Mouse (Mus musculus) layer of hippocampus, adult 8-10 months (tissue): ENCODE measurements around the gene Ptpre. TPM values are rescaled to one million over a fixed set of nuclear protein-coding genes. Genes with fewer than 3 reads are reported as not detected.
A peak's percentile ranks its signal among the peaks of the same experiment; 100 is the strongest.

Experiments used
- DNase-seq, 2 experiments: peaks; one replicate each; pipeline ENCODE4 v3.0.0; 2022; ENCODE audit warnings: low spot score in 2 of 2
- total RNA-seq, 4 experiments: library from RNA; stranded (reverse); gene quantifications; 2 replicates each; pipeline ENCODE4 v1.2.4; 2022

Ptpre gene
- total RNA-seq, 4 experiments from 2014 or later, result 49.5 to 52.8 (median 51.5) TPM

GRCm38 (mm10) chr7:135576329-135576728, 39.0 kb downstream of the Ptpre start:
- DNase-seq, result no peak

GRCm38 (mm10) chr7:135578715-135579325, 41.5 kb downstream of the Ptpre start:
- no peak for DNase-seq

GRCm38 (mm10) chr7:135580306-135581091, 43.2 kb downstream of the Ptpre start:
- DNase-seq, result peak; percentile 58 to 75

DNA sequence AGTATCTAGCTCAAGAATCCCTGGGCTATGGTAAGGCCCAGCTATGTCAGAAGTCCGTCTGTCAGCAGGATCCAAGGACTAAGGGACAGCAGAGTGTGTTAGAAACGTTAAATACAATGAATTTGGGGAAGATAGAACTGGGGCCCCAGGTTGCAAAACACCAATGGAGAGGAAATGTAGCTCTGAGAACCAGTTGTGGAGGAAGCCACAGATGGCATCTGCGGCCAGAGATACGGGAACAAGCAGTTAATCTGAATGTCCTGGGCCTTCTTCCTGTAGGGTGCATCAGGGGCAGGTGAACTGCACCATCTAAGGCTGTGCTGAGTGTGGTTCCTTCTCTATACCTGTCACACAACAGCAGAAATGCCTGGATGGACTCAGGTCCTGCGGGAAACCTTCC, 43.8 kb downstream of the Ptpre start:
- no peak for DNase-seq

DNA sequence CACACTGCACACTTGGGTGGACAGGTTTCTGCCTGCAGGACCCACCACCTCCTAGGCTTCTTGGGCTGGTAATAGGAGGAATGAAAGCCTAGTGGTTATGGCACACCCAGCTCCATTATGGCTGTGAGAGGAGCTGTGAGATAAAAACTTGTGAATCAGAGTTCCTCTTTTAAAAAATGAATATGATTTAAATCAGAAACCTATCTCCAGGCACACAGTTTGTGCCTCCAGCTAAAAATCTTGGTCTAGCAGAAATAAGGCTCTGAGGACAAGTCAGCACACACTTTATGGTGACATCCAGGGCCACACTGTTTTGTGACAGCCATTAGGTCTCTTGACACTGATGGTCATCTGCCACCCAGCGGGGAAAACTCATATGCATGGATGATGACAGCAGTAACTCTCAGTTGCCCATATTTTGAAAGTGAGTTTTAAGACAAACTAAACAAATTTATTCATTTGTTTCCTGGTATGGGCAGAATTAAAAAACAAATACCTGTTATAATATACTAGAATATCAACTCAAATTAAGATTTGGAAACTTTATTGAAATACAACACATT, 47.9 kb downstream of the Ptpre start:
- DNase-seq, result no peak

DNA sequence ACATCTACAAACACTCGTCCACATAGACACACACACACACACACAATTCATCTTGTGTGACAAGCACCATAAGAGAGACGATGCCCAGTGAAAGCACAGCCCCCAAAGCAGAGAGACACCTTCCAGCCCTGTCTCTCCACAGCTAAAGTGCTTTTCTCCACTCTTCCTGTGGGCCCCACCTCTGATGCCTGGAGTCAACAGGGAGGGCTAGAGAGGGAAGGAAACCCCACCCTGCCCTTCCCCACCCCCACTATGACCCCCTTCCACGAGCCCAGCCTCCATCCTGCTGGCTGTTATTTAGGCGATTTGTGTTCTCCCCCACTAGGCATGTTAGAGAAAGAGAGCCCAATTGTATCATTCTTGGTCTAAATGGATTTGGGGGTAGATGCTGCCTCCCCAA, 49.1 kb downstream of the Ptpre start:
- no peak for DNase-seq

- no peak for DNase-seq
Observed at GRCm38 (mm10) chr7:135587821-135588575, 50.7 kb downstream of the Ptpre start.

- DNase-seq, result no peak
Observed at GRCm38 (mm10) chr7:135588620-135589309, 51.5 kb downstream of the Ptpre start.

DNA sequence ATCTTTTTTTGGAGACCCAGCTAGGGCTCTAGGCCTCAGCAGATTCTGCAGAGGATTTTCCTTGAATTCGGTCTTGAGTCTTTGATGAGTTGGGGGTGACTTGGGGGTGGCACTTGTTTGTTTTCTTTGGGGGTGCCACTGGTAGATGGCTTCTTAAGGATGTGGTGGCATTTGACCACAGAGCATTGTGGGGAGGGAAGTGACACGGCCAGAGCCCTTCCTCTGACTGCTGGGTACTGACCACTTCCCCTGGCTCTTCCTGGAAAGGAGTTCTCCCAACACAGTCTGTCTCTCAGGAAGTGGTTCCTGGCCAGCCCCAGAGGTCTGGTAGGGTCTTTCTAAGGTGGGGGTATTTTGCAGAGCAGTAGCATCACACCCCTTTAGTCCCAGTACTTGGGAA, 54.2 kb downstream of the Ptpre start:
- no peak for DNase-seq

DNA sequence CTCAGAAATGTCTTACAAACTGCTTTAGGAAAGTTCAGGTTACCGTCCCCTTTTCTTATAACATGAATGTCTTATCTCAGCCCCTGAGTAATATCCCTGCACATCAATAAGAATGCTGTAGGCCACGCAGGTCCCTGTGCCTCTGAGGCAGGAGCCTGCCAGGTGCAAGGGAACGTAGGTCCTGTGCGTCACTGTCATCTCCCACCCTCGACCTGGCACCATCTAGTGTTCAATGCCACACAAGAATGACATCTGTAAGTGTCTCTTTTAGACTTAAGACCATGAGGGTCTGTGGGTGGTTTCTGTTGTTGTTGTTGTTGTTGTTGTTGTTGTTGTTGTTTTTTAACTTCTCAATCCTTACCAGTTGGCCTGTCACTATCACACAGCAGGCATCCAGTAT, 56.0 kb downstream of the Ptpre start:
- no peak for DNase-seq

DNA sequence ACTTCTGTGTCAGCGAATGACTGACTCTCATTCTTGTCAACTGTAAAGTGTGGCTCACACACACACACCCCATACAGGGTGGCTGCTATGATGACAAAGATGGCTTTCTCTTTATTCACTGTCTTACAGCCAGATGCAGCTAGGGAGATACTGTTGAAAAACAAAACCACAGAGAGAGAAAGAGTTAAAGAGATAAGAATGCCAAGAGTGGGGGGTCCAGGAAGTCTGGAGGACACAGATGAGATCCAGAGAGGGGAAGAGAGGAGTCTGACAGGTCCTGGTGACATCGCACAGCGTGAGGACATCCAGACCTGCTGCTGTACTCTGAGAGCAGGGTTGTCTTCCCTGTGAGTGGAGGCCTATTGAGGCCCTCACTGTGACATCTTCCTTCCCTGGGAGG, 56.5 kb downstream of the Ptpre start:
- DNase-seq, result no peak

- no peak for DNase-seq
Observed at GRCm38 (mm10) chr7:135594676-135595075, 57.4 kb downstream of the Ptpre start.

GRCm38 (mm10) chr7:135595640-135596174, 58.4 kb downstream of the Ptpre start:
- no peak for DNase-seq

- no peak for DNase-seq
Observed at GRCm38 (mm10) chr7:135597006-135597405, 59.7 kb downstream of the Ptpre start.

GRCm38 (mm10) chr7:135597604-135598289, 60.5 kb downstream of the Ptpre start:
- DNase-seq, result no peak

- no peak for DNase-seq
Observed at GRCm38 (mm10) chr7:135598303-135598855, 61.1 kb downstream of the Ptpre start.

DNA sequence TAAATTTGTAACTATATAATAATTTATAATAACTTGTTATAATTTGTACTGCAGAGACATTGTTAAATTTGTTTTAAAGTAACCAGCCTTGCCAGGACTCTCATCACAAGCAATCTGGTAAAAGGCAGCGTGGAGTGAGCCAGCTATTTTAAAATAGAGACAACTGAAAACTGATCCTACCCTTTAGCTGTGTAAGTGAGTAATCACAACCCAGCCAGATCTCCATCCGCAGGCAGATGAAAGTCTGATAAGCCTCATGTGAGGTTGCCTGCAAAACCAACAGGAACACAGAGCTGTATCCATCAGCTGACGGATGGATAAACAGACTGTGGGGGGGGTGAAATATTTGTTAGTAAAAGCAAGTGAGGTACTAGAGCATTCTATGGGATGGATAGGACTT, 62.8 kb downstream of the Ptpre start:
- peak; percentile 55 to 69 for DNase-seq

- DNase-seq, result no peak
Observed at GRCm38 (mm10) chr7:135601607-135602006, 64.3 kb downstream of the Ptpre start.

- no peak for DNase-seq
Observed at GRCm38 (mm10) chr7:135602265-135602664, 65.0 kb downstream of the Ptpre start.

- DNase-seq, result no peak
Observed at GRCm38 (mm10) chr7:135602881-135603523, 65.7 kb downstream of the Ptpre start.
